ENCODE assay signal across 8 mouse cellular contexts in genomic region chr1:93636211-93636897, GRCm38 (mm10). TPM values are rescaled to one million over a fixed set of nuclear protein-coding genes. Genes with fewer than 3 reads are reported as not detected.
DNase-seq lines count a peak whose midpoint lies in the region; ATAC-seq and TF ChIP-seq lines count a peak whose summit lies in the region.

No protein-coding gene starts in this region.

- WGBS in kidney, embryonic 15.5 days, result 29% methylated on average over 7 of the region's 7 CpGs
- 24% methylated on average over 7 of the region's 7 CpGs for WGBS in bone marrow, adult 2 months
- WGBS in forebrain, embryonic 16.5 days, result 31% methylated on average over 7 of the region's 7 CpGs

- peak overlapping the region; percentile 90 for H3K4me2 ChIP-seq in kidney, embryonic 15.5 days
- peak overlapping the region; percentile 87 for H3K4me2 ChIP-seq in forebrain, embryonic 16.5 days (ENCODE audit: low read length)

- TF ChIP-seq POLR2A in bone marrow, adult 2 months (IDR thresholded peaks at IDR 0.05; ENCODE audit: borderline replicate concordance, control insufficient read depth, low read depth, low read length), result no peak

- H3K27ac ChIP-seq in kidney, embryonic 15.5 days, result peak overlapping the region; percentile 89
- no peak overlapping the region for H3K27ac ChIP-seq in bone marrow, adult 2 months (ENCODE audit: control insufficient read depth, insufficient read depth, low read depth, low read length, poor library complexity)
- H3K27ac ChIP-seq in forebrain, embryonic 16.5 days (ENCODE audit: low read length), result peak overlapping the region; percentile 92

- H3K36me3 ChIP-seq in kidney, embryonic 15.5 days, result peaks cover 10% of the 10 kb centered on the region
- H3K36me3 ChIP-seq in forebrain, embryonic 16.5 days (ENCODE audit: control insufficient read depth, insufficient read depth), result peaks cover 3% of the 10 kb centered on the region; the same call in 1 of the 2 replicates

- TF ChIP-seq CTCF in bone marrow, adult 2 months (IDR thresholded peaks at IDR 0.05; ENCODE audit: control insufficient read depth, insufficient read depth, low read length), result no peak

- DNase-seq in kidney, postnatal 36 days, result no peak
- DNase-seq in frontal cortex, adult 2 months (ENCODE audit: extremely low spot score in 1 of 2, low spot score in 1 of 2), result no peak
- DNase-seq in adrenal gland, postnatal 10 days, result no peak
- no peak for DNase-seq in adrenal gland, adult 2 months

- peak; percentile 22 for ATAC-seq in kidney, embryonic 15.5 days (replicated peaks; ENCODE audit: low FRiP score)
- ATAC-seq in forebrain, embryonic 16.5 days, result peak; percentile 4; the same call in 1 of the 2 replicates
- peak; percentile 19 for ATAC-seq in megakaryocyte progenitor cell, adult 5-6 weeks (replicated peaks; ENCODE audit: poor library complexity)

- peak overlapping the region; percentile 99 for H3K4me3 ChIP-seq in kidney, embryonic 15.5 days (replicated peaks)
- peak overlapping the region; percentile 70 for H3K4me3 ChIP-seq in bone marrow, adult 2 months (replicated peaks; ENCODE audit: control insufficient read depth, low read depth, low read length)
- peak overlapping the region; percentile 99 for H3K4me3 ChIP-seq in forebrain, embryonic 16.5 days (replicated peaks; ENCODE audit: low read length)

- no peaks in the 10 kb centered on the region for H3K9me3 ChIP-seq in kidney, embryonic 15.5 days (replicated peaks)
- H3K9me3 ChIP-seq in forebrain, embryonic 16.5 days (ENCODE audit: control insufficient read depth, low read length), result no peaks in the 10 kb centered on the region

- peak overlapping the region; percentile 62 for H3K9ac ChIP-seq in kidney, embryonic 15.5 days
- H3K9ac ChIP-seq in forebrain, embryonic 16.5 days (replicated peaks; ENCODE audit: low read depth, low read length), result peak overlapping the region; percentile 68

- no peaks in the 10 kb centered on the region for H3K27me3 ChIP-seq in kidney, embryonic 15.5 days
- no peaks in the 10 kb centered on the region for H3K27me3 ChIP-seq in forebrain, embryonic 16.5 days (replicated peaks; ENCODE audit: control insufficient read depth, insufficient read depth, low read length)

- peaks cover 26% of the 10 kb centered on the region for H3K4me1 ChIP-seq in kidney, embryonic 15.5 days
- peaks cover 1% of the 10 kb centered on the region; the same call in 1 of the 2 replicates for H3K4me1 ChIP-seq in bone marrow, adult 2 months (ENCODE audit: control insufficient read depth, insufficient read depth, low read length)
- peaks cover 24% of the 10 kb centered on the region for H3K4me1 ChIP-seq in forebrain, embryonic 16.5 days (replicated peaks; ENCODE audit: control insufficient read depth, insufficient read depth, low read length)

RNA-seq across cellular contexts. Expression of gene Stk25, which starts 22.1 kb away (rescaled TPM):
- 169 and 180 TPM in 2 replicates for polyA plus RNA-seq in kidney, embryonic 15.5 days (2015; fragmentation: Nextera tagmentation; extraction: Ambion mirVana)
- polyA plus RNA-seq in bone marrow, adult 2 months (2011; ENCODE audit: insufficient read depth, insufficient read length, low replicate concordance, missing spikeins), result 40.0 and 71.0 TPM in 2 replicates
- 316 and 341 TPM in 2 replicates for polyA plus RNA-seq in forebrain, embryonic 16.5 days (2015; fragmentation: Nextera tagmentation; extraction: Ambion mirVana)
- total RNA-seq in megakaryocyte progenitor cell, adult 5-6 weeks (2015), result 23.4 and 28.8 TPM in 2 replicates
- total RNA-seq in megakaryocyte progenitor cell, adult 5-6 weeks (2017), result 28.6 and 47.7 TPM in 2 replicates
- polyA plus RNA-seq in frontal cortex, adult 2 months (2012; rRNA removed), result 359 and 411 TPM in 2 replicates
- 100 to 1,000 TPM; 112 to 134 TPM for total RNA-seq in adrenal gland, postnatal 10 days (2021)
- total RNA-seq in adrenal gland, adult 2 months (2021), result 100 to 1,000 TPM; 115 to 140 TPM
- 65.7 and 66.4 TPM in 2 replicates for polyA plus RNA-seq in adrenal gland, adult 2 months (2012; rRNA removed)

RNA-seq across cellular contexts. Expression of gene Bok, which starts 49.1 kb away (rescaled TPM):
- polyA plus RNA-seq in kidney, embryonic 15.5 days (2015; fragmentation: Nextera tagmentation; extraction: Ambion mirVana), result 79.2 and 92.8 TPM in 2 replicates
- polyA plus RNA-seq in bone marrow, adult 2 months (2011; ENCODE audit: insufficient read depth, insufficient read length, low replicate concordance, missing spikeins), result 1.3 and 3.1 TPM in 2 replicates
- 89.5 and 104 TPM in 2 replicates for polyA plus RNA-seq in forebrain, embryonic 16.5 days (2015; fragmentation: Nextera tagmentation; extraction: Ambion mirVana)
- total RNA-seq in megakaryocyte progenitor cell, adult 5-6 weeks (2015), result 0.17 TPM in 1 of 2 replicates, not detected in the other
- 0.92 TPM in 1 of 2 replicates, not detected in the other for total RNA-seq in megakaryocyte progenitor cell, adult 5-6 weeks (2017)
- 48.4 and 53.9 TPM in 2 replicates for polyA plus RNA-seq in frontal cortex, adult 2 months (2012; rRNA removed)
- total RNA-seq in adrenal gland, postnatal 10 days (2021), result 10 to 100 TPM; 17.4 to 21.0 TPM
- total RNA-seq in adrenal gland, adult 2 months (2021), result 10 to 100 TPM in 1 of 2 experiments, 1 to 10 TPM in 1; 8.9 to 16.4 TPM
- polyA plus RNA-seq in adrenal gland, adult 2 months (2012; rRNA removed), result 54.5 and 93.1 TPM in 2 replicates

Comparison
In these comparisons a context has a peak if more than half of its experiments do, and no peak if none do; other contexts are left out.
1. RNA of gene Bok, which starts 49.1 kb away (polyA plus RNA-seq): 89.5 to 104 TPM in forebrain, embryonic 16.5 days, 79.2 to 92.8 TPM in kidney, embryonic 15.5 days, 54.5 to 93.1 TPM in adrenal gland, adult 2 months and 48.4 to 53.9 TPM in frontal cortex, adult 2 months; 1.3 to 3.1 TPM in bone marrow, adult 2 months; every median in the first group is over 10 times any median in the second.
2. Peak in every context shown above with its lines, with median percentiles within 50 percentile points of each other: ATAC-seq and H3K4me3 ChIP-seq.